Mouse (Mus musculus) megakaryocyte, embryonic 14.5 days (primary cell): ENCODE data around the gene Ddn. TPM values are rescaled to one million over a fixed set of nuclear protein-coding genes. Genes with fewer than 3 reads are reported as not detected.

Experiments used
- H3K27me3 ChIP-seq: replicated peaks from 2 replicates; pipeline ENCODE3; 2012; ENCODE audit warnings: inconsistent platforms
- H3K36me3 ChIP-seq: replicated peaks from 2 replicates; pipeline ENCODE3; 2012; ENCODE audit warnings: low read length, inconsistent platforms, mixed read lengths
- H3K4me1 ChIP-seq: 2 replicates; pipeline ENCODE4 v1.6.1; 2012; ENCODE audit warnings: inconsistent platforms
- H3K4me3 ChIP-seq: replicated peaks from 2 replicates; pipeline ENCODE3; 2012; ENCODE audit warnings: moderate library complexity, mild to moderate bottlenecking, inconsistent platforms
- H3K9me3 ChIP-seq: 2 replicates; pipeline ENCODE4 v1.6.1; 2012; ENCODE audit warnings: inconsistent platforms
- FLI1 ChIP-seq: IDR thresholded peaks from 2 replicates; pipeline ENCODE4 v1.6.1; 2012; ENCODE audit warnings: low read length, inconsistent platforms, mixed read lengths
- GATA1 ChIP-seq: IDR thresholded peaks from 3 replicates; pipeline ENCODE4 v1.6.1; 2012; ENCODE audit warnings: mixed read lengths, low read length, inconsistent platforms, borderline replicate concordance
- polyA plus RNA-seq: library from polyadenylated mRNA; stranded (reverse); fragments of >175 nt; gene quantifications from 2 replicates; pipeline ENCODE4 v1.2.3, GENCODE M21; 2012; ENCODE audit warnings: low replicate concordance; ENCODE audit not compliant: insufficient read depth

Gene Ddn
- polyA plus RNA-seq, 1 experiment = 0.32 TPM

GRCm38 (mm10) chr15:98845149-98845548 is 35.9 kb upstream of the Ddn start:
- Histone ChIP-seq H3K4me1 (peaks cover 38% of the 10 kb centered on the region), H3K9me3 (no peaks in the 10 kb centered on the region), H3K36me3 (peaks cover 100% of the 10 kb centered on the region), H3K4me3 (no peak overlapping the region), H3K27me3 (no peaks in the 10 kb centered on the region)
- TF ChIP-seq GATA1 (no peak), FLI1 (no peak)

GRCm38 (mm10) chr15:98843595-98844223 is 34.4 kb upstream of the Ddn start:
- peaks cover 100% of the 10 kb centered on the region for H3K36me3 ChIP-seq
- no peak overlapping the region for H3K4me3 ChIP-seq

GRCm38 (mm10) chr15:98839671-98840585 is 30.6 kb upstream of the Ddn start:
- Histone ChIP-seq H3K4me1 (peaks cover 16% of the 10 kb centered on the region), H3K36me3 (peaks cover 100% of the 10 kb centered on the region), H3K27me3 (no peaks in the 10 kb centered on the region), H3K9me3 (no peaks in the 10 kb centered on the region), H3K4me3 (peak overlapping the region; percentile 2)
- TF ChIP-seq FLI1 = no peak
- TF ChIP-seq GATA1 = no peak

More at GRCm38 (mm10) chr15:98843595-98844223, 34.4 kb upstream of the Ddn start:
- peaks cover 33% of the 10 kb centered on the region for H3K4me1 ChIP-seq
- TF ChIP-seq GATA1 (no peak), FLI1 (no peak)
- H3K27me3 ChIP-seq = no peaks in the 10 kb centered on the region
- H3K9me3 ChIP-seq = no peaks in the 10 kb centered on the region

- peaks cover 100% of the 10 kb centered on the region for H3K36me3 ChIP-seq
- H3K4me1 ChIP-seq = peaks cover 22% of the 10 kb centered on the region
- no peak for TF ChIP-seq FLI1
- TF ChIP-seq GATA1 = no peak
- peak overlapping the region; percentile 2 for H3K4me3 ChIP-seq
- H3K9me3 ChIP-seq = no peaks in the 10 kb centered on the region
- no peaks in the 10 kb centered on the region for H3K27me3 ChIP-seq
These were observed 29.9 kb upstream of the Ddn start for GRCm38 (mm10) chr15:98839161-98839560.

DNA sequence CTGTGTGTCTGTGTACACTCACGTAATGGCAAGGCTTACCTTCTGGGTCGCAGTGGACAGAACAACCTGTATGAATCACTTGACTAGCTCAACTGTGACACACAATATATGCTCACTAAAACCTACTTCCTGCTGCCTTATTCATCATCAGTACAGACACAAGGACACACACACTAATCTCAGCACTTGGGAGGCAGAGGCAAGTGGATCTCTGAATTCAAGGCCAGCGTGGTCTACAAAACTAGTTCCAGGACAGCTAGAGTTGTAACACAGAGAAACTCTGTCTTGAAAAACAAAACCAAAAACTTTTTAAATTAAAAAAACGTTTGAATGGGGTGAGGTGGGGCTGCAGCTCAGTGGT is 28.4 kb upstream of the Ddn start:
- no peaks in the 10 kb centered on the region for H3K9me3 ChIP-seq
- no peak for TF ChIP-seq FLI1
- no peak for TF ChIP-seq GATA1
- H3K27me3 ChIP-seq = no peaks in the 10 kb centered on the region
- H3K4me3 ChIP-seq = no peak overlapping the region
- H3K36me3 ChIP-seq = peaks cover 97% of the 10 kb centered on the region
- peaks cover 37% of the 10 kb centered on the region for H3K4me1 ChIP-seq

DNA sequence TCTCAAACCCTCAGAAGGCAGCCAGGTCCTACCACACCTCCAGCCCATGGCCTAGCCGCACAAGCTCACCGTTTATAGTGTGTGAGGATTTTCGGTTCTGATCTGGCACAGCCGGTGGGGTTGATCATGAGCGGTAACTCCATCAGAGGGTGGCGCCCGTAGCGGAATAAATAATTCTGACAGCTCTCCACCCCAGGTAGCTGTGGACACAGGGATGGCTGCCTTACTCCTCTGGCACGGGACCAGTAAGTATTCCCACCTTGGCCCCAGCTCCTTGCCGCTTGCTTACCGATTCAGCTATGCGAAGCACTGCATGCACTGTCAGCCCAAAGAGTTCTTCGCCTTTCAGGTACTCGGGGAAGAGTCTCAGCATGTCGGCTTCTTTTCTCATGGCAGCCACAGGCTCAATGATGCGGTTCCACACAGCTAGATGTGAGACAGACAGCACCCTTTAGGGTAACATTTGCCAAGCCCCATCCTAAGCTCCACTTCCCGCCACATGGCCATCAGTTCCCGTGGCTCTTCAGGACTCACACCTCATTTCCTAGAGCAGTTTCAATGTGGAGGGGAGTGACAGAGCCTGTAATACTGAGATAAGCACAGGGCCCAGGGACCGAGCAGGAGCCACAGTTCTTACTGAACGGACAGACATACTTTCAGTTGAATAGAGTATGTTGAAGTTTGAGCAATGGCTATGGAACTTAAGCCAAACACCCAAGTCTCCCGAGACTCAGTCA is 27.9 kb upstream of the Ddn start:
- H3K4me3 ChIP-seq = no peak overlapping the region
- TF ChIP-seq GATA1 = no peak
- TF ChIP-seq FLI1 = no peak
- no peaks in the 10 kb centered on the region for H3K27me3 ChIP-seq
- no peaks in the 10 kb centered on the region for H3K9me3 ChIP-seq
- peaks cover 42% of the 10 kb centered on the region for H3K4me1 ChIP-seq
- H3K36me3 ChIP-seq = peaks cover 92% of the 10 kb centered on the region

GRCm38 (mm10) chr15:98835291-98835690 is 26.0 kb upstream of the Ddn start:
- H3K9me3 ChIP-seq = no peaks in the 10 kb centered on the region
- peaks cover 44% of the 10 kb centered on the region for H3K4me1 ChIP-seq
- peak overlapping the region; percentile 38 for H3K4me3 ChIP-seq
- peaks cover 73% of the 10 kb centered on the region for H3K36me3 ChIP-seq
- no peaks in the 10 kb centered on the region for H3K27me3 ChIP-seq
- TF ChIP-seq FLI1 = no peak
- TF ChIP-seq GATA1 = no peak

- Histone ChIP-seq H3K36me3 (peaks cover 65% of the 10 kb centered on the region), H3K4me3 (no peak overlapping the region), H3K27me3 (no peaks in the 10 kb centered on the region), H3K9me3 (no peaks in the 10 kb centered on the region), H3K4me1 (peaks cover 48% of the 10 kb centered on the region)
- TF ChIP-seq GATA1 = no peak
- TF ChIP-seq FLI1 = no peak
These were observed 24.8 kb upstream of the Ddn start for GRCm38 (mm10) chr15:98834059-98834458.

- no peak for TF ChIP-seq GATA1
- TF ChIP-seq FLI1 = no peak
- Histone ChIP-seq H3K9me3 (no peaks in the 10 kb centered on the region), H3K36me3 (peaks cover 62% of the 10 kb centered on the region), H3K4me3 (no peak overlapping the region), H3K4me1 (peaks cover 55% of the 10 kb centered on the region), H3K27me3 (no peaks in the 10 kb centered on the region)
These were observed 24.0 kb upstream of the Ddn start for GRCm38 (mm10) chr15:98833281-98833680.
